Mouse (Mus musculus): ENCODE measurements at regions not wholly inside any gene's neighbourhood (a gene's known extent, or its start where the extent isn't known, plus 50 kb on each side); places are given as distances from the start of the nearest gene placed in this dataset.

GRCm38 (mm10) chr17:44364494-44364893 lies 176.1 kb downstream of the Clic5 start:
- peaks cover 7% of the 10 kb centered on the region for H3K4me1 ChIP-seq (ENCODE audit: control insufficient read depth, insufficient read depth, low read length)
- 97% methylated on average over 6 of the region's 6 CpGs for WGBS
- H3K9ac ChIP-seq (ENCODE audit: low read length) = no peak overlapping the region
- ATAC-seq (replicated peaks; ENCODE audit: extremely low read depth, insufficient read depth, low FRiP score) = no peak
- H3K4me3 ChIP-seq (ENCODE audit: low read length) = no peak overlapping the region
- no peaks in the 10 kb centered on the region for H3K36me3 ChIP-seq (ENCODE audit: control insufficient read depth, insufficient read depth)
- H3K9me3 ChIP-seq (replicated peaks; ENCODE audit: control insufficient read depth, low read length) = peaks cover 5% of the 10 kb centered on the region
- no peaks in the 10 kb centered on the region for H3K27me3 ChIP-seq (ENCODE audit: control insufficient read depth, insufficient read depth, low read length)
- H3K4me2 ChIP-seq (ENCODE audit: low read depth, low read length) = no peak overlapping the region
- no peak overlapping the region for H3K27ac ChIP-seq (ENCODE audit: low read length)

- ATAC-seq (replicated peaks; ENCODE audit: extremely low read depth, insufficient read depth, low FRiP score) = no peak
- peaks cover 8% of the 10 kb centered on the region for H3K4me1 ChIP-seq (ENCODE audit: control insufficient read depth, insufficient read depth, low read length)
- H3K4me3 ChIP-seq (ENCODE audit: low read length) = no peak overlapping the region
- H3K4me2 ChIP-seq (ENCODE audit: low read depth, low read length) = no peak overlapping the region
- no peaks in the 10 kb centered on the region for H3K36me3 ChIP-seq (ENCODE audit: control insufficient read depth, insufficient read depth)
- no peak overlapping the region for H3K9ac ChIP-seq (ENCODE audit: low read length)
- WGBS = 66% methylated on average over 8 of the region's 8 CpGs
- no peaks in the 10 kb centered on the region for H3K27me3 ChIP-seq (ENCODE audit: control insufficient read depth, insufficient read depth, low read length)
- peaks cover 11% of the 10 kb centered on the region for H3K9me3 ChIP-seq (replicated peaks; ENCODE audit: control insufficient read depth, low read length)
- no peak overlapping the region for H3K27ac ChIP-seq (ENCODE audit: low read length)
Observed at GRCm38 (mm10) chr17:44366438-44366837, 178.1 kb downstream of the Clic5 start.

DNA sequence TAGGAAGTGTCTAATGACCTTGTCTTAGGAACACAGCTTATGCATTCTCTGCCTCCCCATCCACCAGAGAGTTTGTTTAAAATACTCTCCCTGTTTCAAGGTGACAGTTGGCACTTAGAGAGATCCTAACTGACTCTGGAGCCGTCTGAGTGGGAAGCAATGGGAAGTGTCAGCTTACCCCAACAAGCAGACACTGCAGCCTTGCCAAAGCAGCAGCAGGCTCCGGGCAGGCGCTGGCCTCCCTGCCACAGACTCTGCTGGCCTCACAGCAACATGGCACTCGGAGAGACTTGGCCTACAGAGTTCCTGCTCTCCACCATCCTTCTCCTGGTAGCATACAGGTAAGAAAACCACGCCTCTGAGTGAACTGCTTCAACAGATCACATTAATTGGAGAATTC lies 179.2 kb downstream of the Clic5 start:
- Histone ChIP-seq H3K4me2 (ENCODE audit: low read depth, low read length) (no peak overlapping the region), H3K36me3 (ENCODE audit: control insufficient read depth, insufficient read depth) (no peaks in the 10 kb centered on the region), H3K27me3 (ENCODE audit: control insufficient read depth, insufficient read depth, low read length) (no peaks in the 10 kb centered on the region), H3K4me1 (ENCODE audit: control insufficient read depth, insufficient read depth, low read length) (peaks cover 17% of the 10 kb centered on the region), H3K9ac (ENCODE audit: low read length) (no peak overlapping the region), H3K27ac (ENCODE audit: low read length) (peak overlapping the region; percentile 19; the same call in 1 of the 2 replicates), H3K4me3 (ENCODE audit: low read length) (no peak overlapping the region), H3K9me3 (replicated peaks; ENCODE audit: control insufficient read depth, low read length) (peaks cover 11% of the 10 kb centered on the region)
- WGBS = 33% methylated on average over 5 of the region's 5 CpGs
- ATAC-seq (replicated peaks; ENCODE audit: extremely low read depth, insufficient read depth, low FRiP score) = no peak

- Histone ChIP-seq H3K27me3 (ENCODE audit: control insufficient read depth, insufficient read depth, low read length) (no peaks in the 10 kb centered on the region), H3K27ac (ENCODE audit: low read length) (no peak overlapping the region), H3K36me3 (ENCODE audit: control insufficient read depth, insufficient read depth) (no peaks in the 10 kb centered on the region), H3K4me3 (ENCODE audit: low read length) (no peak overlapping the region), H3K9me3 (replicated peaks; ENCODE audit: control insufficient read depth, low read length) (peaks cover 14% of the 10 kb centered on the region), H3K4me1 (ENCODE audit: control insufficient read depth, insufficient read depth, low read length) (peaks cover 18% of the 10 kb centered on the region), H3K9ac (ENCODE audit: low read length) (no peak overlapping the region), H3K4me2 (ENCODE audit: low read depth, low read length) (no peak overlapping the region)
- no peak for ATAC-seq (replicated peaks; ENCODE audit: extremely low read depth, insufficient read depth, low FRiP score)
- WGBS = 76% methylated on average over 3 of the region's 3 CpGs
Observed at GRCm38 (mm10) chr17:44370966-44371465, 182.6 kb downstream of the Clic5 start.

DNA sequence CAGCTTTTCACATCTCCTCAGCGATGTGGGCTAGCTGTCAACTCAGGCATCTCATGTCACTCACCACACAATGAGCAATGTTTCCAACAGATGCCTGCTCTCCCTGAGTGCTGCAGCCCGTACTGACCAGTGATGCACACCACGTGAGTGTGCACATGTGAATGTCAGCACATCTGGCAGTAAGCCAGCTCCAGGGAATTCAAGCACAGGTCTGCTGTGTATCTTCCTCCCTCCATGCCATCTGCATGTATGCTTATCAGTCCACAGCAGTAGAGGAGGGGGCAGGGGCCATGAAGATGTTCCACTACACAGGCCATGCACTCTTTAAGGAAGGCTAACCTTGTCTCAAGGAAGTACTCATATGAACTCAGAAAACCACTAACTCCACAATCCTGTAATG lies 183.2 kb downstream of the Clic5 start:
- no peak overlapping the region for H3K27ac ChIP-seq (ENCODE audit: low read length)

DNA sequence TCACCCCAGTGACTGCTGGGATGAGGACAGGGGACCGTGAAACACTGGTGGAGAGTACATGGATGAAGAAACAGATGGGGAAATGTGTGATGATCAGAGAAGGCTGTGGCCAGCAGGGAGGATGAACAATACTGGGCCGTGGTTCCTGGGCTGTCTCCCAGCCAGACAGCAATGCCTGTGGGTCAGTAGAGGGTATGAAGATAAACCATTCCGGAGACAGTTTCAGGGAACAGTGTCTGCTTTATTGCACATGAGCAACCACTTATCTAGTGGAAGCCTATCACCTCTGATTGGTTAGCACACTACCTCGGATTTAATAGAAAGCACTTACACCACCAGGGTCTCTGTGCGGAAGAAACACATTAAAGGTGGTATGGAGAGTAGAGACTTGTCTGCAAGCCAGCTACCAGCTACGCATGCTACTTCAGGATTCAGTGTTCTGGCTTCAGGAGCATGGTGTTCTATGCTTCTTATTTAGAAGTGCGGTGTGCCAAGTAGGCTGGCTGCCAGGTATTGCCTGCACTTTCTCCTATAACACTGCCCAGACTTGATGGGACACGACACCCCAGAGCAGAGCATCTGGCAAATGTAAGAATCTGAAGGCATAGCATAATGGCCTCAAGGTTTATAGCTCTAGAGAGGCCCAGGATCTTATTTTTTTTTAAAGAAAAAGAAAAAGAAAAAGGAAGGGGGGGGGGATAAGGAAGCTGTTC lies 185.5 kb downstream of the Clic5 start:
- peak overlapping the region; percentile 15; the same call in 1 of the 2 replicates for H3K4me2 ChIP-seq (ENCODE audit: low read depth, low read length)
- H3K36me3 ChIP-seq (ENCODE audit: control insufficient read depth, insufficient read depth) = no peaks in the 10 kb centered on the region
- no peaks in the 10 kb centered on the region for H3K27me3 ChIP-seq (ENCODE audit: control insufficient read depth, insufficient read depth, low read length)
- H3K4me1 ChIP-seq (ENCODE audit: control insufficient read depth, insufficient read depth, low read length) = peaks cover 16% of the 10 kb centered on the region
- peaks cover 14% of the 10 kb centered on the region for H3K9me3 ChIP-seq (replicated peaks; ENCODE audit: control insufficient read depth, low read length)
- 42% methylated on average over 8 of the region's 8 CpGs for WGBS
- no peak overlapping the region for H3K4me3 ChIP-seq (ENCODE audit: low read length)
- no peak overlapping the region for H3K9ac ChIP-seq (ENCODE audit: low read length)
- H3K27ac ChIP-seq (ENCODE audit: low read length) = peak overlapping the region; percentile 86
- peak; percentile 90 for ATAC-seq (replicated peaks; ENCODE audit: extremely low read depth, insufficient read depth, low FRiP score)

More for the DNA sequence above, 183.2 kb downstream of the Clic5 start:
- H3K9me3 ChIP-seq (replicated peaks; ENCODE audit: control insufficient read depth, low read length) = peaks cover 14% of the 10 kb centered on the region
- H3K36me3 ChIP-seq (ENCODE audit: control insufficient read depth, insufficient read depth) = no peaks in the 10 kb centered on the region
- peaks cover 18% of the 10 kb centered on the region for H3K4me1 ChIP-seq (ENCODE audit: control insufficient read depth, insufficient read depth, low read length)
- no peak overlapping the region for H3K9ac ChIP-seq (ENCODE audit: low read length)
- no peaks in the 10 kb centered on the region for H3K27me3 ChIP-seq (ENCODE audit: control insufficient read depth, insufficient read depth, low read length)
- WGBS = 23% methylated on average over 3 of the region's 3 CpGs
- H3K4me3 ChIP-seq (ENCODE audit: low read length) = no peak overlapping the region
- no peak overlapping the region for H3K4me2 ChIP-seq (ENCODE audit: low read depth, low read length)
- 0 out of 2 replicates have a peak, but pooled peaks have one; percentile 30 for ATAC-seq (replicated peaks; ENCODE audit: extremely low read depth, insufficient read depth, low FRiP score)

DNA sequence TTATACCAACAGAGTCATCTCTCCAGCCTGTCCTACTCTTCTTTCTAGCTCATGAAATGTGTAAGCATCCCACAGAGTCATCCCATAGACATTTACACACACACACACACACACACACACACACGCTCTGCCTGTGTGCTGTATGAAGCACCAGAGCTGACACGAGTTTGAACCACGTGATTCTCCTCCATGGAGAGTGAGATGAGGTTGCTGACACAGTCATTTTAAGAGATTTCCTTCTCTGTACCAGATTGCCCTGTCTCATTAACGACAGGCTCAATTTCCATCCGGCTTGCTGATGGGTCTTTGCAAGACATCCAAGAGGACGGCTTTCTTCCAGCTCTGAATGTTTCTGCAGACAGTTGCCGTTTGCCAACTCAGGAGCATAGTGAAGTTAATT lies 190.0 kb downstream of the Clic5 start:
- 67% methylated on average over 7 of the region's 7 CpGs for WGBS
- no peak for ATAC-seq (replicated peaks; ENCODE audit: extremely low read depth, insufficient read depth, low FRiP score)

GRCm38 (mm10) chr17:44388916-44389315 lies 200.5 kb downstream of the Clic5 start:
- Histone ChIP-seq H3K4me2 (ENCODE audit: low read depth, low read length) (no peak overlapping the region), H3K9me3 (replicated peaks; ENCODE audit: control insufficient read depth, low read length) (no peaks in the 10 kb centered on the region), H3K4me1 (ENCODE audit: control insufficient read depth, insufficient read depth, low read length) (no peaks in the 10 kb centered on the region), H3K9ac (ENCODE audit: low read length) (no peak overlapping the region), H3K27me3 (ENCODE audit: control insufficient read depth, insufficient read depth, low read length) (no peaks in the 10 kb centered on the region), H3K36me3 (ENCODE audit: control insufficient read depth, insufficient read depth) (no peaks in the 10 kb centered on the region), H3K4me3 (ENCODE audit: low read length) (no peak overlapping the region), H3K27ac (ENCODE audit: low read length) (no peak overlapping the region)
- no peak for ATAC-seq (replicated peaks; ENCODE audit: extremely low read depth, insufficient read depth, low FRiP score)
- 85% methylated on average over 2 of the region's 2 CpGs for WGBS

More for the DNA sequence above, 190.0 kb downstream of the Clic5 start:
- Histone ChIP-seq H3K36me3 (ENCODE audit: control insufficient read depth, insufficient read depth) (no peaks in the 10 kb centered on the region), H3K4me1 (ENCODE audit: control insufficient read depth, insufficient read depth, low read length) (peaks cover 3% of the 10 kb centered on the region), H3K27ac (ENCODE audit: low read length) (no peak overlapping the region), H3K4me2 (ENCODE audit: low read depth, low read length) (no peak overlapping the region), H3K4me3 (ENCODE audit: low read length) (no peak overlapping the region), H3K27me3 (ENCODE audit: control insufficient read depth, insufficient read depth, low read length) (no peaks in the 10 kb centered on the region), H3K9me3 (replicated peaks; ENCODE audit: control insufficient read depth, low read length) (peaks cover 3% of the 10 kb centered on the region; the same call in 1 of the 2 replicates), H3K9ac (ENCODE audit: low read length) (no peak overlapping the region)

GRCm38 (mm10) chr17:44397829-44398228 lies 209.4 kb downstream of the Clic5 start:
- H3K4me3 ChIP-seq (ENCODE audit: low read length) = no peak overlapping the region
- no peak overlapping the region for H3K9ac ChIP-seq (ENCODE audit: low read length)
- no peaks in the 10 kb centered on the region for H3K27me3 ChIP-seq (ENCODE audit: control insufficient read depth, insufficient read depth, low read length)
- H3K36me3 ChIP-seq (ENCODE audit: control insufficient read depth, insufficient read depth) = no peaks in the 10 kb centered on the region
- H3K9me3 ChIP-seq (replicated peaks; ENCODE audit: control insufficient read depth, low read length) = no peaks in the 10 kb centered on the region
- WGBS = 82% methylated on average over 5 of the region's 5 CpGs
- no peak overlapping the region for H3K27ac ChIP-seq (ENCODE audit: low read length)
- no peak overlapping the region for H3K4me2 ChIP-seq (ENCODE audit: low read depth, low read length)
- H3K4me1 ChIP-seq (ENCODE audit: control insufficient read depth, insufficient read depth, low read length) = no peaks in the 10 kb centered on the region
- ATAC-seq (replicated peaks; ENCODE audit: extremely low read depth, insufficient read depth, low FRiP score) = no peak

Measured in heart, embryonic 16.5 days (tissue).